Mouse (Mus musculus) adrenal gland, postnatal 10 days (tissue): ENCODE results near the gene Rora. TPM values are rescaled to one million over a fixed set of nuclear protein-coding genes. Genes with fewer than 3 reads are reported as not detected.

ENCODE experiments used
- DNase-seq: peaks from one replicate; pipeline ENCODE4 v3.0.0; 2021; ENCODE audit warnings: mixed read lengths
- total RNA-seq, 2 experiments: library from RNA; stranded (reverse); gene quantifications; 2 replicates each; pipeline ENCODE4 v1.2.3; 2021

The Rora gene
- total RNA-seq, 2 experiments from 2014 or later: 44.1 to 60.6 TPM

DNA sequence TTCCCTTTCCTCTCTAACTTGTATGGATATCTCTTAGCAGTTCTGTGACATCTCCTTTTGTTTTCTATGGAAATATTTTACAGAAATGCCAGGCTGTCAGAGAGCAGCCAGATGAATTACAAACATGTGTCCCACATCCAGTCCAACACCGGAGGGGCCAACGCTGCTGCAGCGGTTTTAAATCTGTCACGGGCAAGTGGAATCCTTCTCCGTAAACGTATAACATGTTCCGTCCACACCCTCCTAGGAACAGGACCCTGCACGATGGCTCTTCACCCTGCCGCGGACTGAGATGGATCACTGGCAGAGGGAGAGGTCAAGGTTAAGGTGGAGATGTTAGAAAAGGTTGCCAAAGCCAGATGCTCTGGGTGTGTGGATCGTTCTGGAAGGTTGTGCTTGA lies 237.8 kb downstream of the Rora start:
- no peak for DNase-seq

DNA sequence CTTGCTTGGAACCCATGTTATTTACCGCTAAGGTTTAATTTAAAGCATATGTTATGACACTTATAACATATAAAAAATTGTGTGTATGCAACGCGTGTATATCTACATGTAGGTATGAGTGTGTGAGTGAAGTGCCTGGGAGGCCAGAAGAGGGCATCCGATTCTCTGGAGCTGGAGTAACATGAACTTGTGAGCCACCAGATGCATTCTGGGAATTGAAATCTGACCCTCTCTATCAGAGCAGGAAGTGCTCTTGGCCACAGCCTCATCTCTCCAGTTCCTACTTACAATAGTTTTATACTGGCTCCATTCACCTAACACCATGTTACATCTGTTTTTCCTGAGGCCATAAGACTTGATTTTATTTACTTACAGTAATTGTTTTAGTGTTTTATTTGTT lies 238.8 kb downstream of the Rora start:
- no peak for DNase-seq

DNA sequence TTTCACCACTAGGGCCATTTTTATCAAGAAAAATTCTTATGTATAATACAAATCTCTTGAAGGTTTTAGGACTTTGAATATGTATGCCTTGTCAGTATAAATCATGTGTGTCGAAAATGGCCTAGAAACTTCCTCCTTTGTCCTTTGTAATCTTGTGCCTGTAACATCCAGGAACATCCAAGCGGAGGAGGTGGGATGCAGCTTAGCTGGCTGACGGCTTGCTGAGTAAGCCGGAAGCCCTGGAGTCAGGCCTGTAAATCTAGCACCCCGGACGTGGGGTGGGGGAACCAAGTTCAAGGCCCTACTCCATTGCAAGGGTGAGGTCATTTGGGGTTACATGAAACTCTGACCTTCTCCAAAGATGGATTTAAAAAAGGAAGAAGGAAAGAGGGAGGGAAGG lies 239.3 kb downstream of the Rora start:
- DNase-seq: no peak

DNA sequence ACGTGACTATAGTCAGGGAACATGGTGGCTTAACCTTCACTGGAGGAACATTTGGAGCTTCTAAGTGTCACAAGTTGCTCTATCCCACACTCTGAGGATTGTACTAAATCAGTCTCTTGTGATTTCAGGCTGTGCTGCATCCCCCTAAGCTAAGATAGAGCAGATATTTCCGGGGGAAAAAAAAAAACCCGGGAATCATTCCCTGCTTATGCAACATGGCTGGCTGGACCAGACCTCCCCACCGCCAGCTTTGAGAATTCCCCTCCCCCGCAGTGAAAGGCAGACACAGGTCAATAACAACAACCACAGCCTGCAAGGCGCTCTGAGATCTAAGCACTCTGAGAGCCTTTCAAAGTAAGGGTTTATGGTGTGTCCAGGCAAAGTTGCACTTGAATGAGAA lies 244.7 kb downstream of the Rora start:
- no peak for DNase-seq

DNA sequence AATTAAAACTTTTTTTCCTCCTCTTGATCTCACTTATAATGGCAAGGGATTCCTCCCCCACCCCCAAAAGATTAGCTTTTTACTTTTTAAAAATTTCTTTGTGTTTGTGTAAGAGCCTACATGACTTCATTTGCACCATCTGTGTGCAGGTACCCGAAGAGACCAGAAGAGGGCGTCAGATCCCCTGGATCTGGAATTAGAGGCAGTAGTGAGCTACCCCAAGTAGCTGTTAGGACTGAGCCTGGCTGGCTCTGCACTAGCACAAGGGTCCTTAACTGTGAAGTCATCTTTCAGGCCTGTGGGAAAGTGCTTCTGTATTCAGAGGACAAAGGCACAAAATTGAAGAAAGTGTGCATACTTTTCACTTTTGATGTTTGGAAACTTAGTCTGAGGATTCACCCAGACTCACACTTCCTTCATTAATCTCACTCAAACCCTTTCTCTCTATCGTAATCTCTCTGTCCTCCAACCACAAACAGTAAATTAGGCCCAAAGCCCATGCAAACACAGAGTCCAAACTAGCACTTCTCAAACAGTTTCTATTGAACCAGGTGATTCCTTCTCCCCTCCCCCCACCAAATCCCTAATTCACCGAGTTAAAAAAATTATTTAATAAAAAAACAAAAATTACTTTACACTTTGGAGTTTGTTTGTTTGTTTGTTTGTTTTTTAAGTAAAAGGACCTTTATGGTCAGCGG lies 246.1 kb downstream of the Rora start:
- DNase-seq: no peak

DNA sequence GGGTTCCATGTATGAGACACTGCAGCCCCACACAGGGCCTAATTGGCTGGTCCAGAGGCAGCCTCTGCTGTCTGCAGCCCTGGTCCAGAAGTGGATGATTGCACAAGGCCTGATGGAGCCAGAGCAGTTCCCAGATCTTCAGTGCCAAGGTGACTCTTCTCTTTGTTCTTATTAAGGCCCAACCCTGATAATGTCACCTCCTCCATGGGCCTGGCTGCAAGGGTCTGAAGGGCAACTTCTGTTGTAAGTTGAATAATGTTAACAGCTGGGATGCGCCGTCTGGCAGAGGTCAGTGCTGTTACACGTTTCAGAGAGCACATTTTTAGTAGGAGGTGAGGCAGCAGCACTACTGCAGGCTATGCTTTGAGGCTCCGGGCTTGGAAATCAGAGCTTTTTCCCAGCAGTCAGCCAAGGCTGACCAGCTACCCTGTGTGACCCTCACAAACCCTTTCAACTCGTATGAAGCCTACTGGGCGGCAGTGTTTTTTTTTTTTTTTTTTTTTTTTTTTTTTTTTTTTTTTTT lies 252.8 kb downstream of the Rora start:
- no peak for DNase-seq

DNA sequence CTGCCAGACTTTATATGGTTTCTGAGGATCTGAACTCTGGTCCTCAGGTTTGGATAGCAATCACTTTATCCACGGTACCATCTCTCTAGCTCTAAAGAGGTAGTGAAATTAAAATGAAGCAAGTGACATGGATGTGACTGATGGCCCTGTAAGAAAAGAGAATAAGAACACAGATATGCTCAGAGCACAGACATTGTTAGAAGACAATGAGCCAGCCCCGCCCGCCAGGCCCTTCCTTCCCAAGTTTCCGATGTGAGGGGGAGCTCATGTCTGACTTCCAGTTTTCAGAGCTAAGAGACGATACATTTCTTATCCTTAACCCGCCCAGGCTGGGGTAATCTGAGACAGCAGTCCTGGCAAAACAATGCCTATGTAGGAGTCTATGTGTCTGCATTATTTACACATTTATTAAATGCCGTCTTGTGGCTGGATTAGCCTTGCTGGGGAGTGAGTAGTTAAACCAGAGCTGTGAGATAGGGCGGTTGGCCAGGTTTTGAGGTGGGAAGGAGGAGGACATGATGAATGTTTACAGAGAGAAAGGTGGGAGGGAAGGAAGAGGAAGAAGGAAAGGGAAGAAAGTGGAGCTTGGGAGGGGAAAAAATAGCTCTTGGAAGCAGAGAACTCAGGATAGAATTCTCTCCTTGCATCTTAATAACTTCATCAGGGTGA lies 259.0 kb downstream of the Rora start:
- peak; percentile 25 for DNase-seq

DNA sequence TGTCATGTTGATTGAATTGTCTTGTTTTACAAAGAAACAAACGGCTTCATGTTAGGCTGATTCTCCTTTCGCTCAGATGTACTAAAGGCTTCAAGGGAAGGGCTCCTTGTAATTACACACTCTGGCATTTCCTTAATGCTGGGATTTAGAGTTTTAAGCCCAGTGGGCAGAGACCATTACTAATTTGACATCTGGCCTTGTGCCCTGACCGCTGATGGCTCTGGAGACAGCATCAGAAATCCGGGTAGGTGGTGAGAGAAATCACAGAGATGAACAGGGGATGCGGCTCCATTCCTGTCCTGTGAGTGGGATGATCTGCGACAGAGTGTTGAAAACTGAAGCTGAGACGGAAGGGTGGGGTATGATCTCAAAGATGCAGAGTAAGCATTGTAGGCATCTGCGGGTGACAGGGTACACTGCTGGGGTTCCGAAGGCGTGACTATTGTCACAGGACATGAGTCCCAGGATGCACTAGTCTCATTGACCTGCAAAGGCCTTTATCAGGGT lies 259.7 kb downstream of the Rora start:
- DNase-seq: no peak

DNA sequence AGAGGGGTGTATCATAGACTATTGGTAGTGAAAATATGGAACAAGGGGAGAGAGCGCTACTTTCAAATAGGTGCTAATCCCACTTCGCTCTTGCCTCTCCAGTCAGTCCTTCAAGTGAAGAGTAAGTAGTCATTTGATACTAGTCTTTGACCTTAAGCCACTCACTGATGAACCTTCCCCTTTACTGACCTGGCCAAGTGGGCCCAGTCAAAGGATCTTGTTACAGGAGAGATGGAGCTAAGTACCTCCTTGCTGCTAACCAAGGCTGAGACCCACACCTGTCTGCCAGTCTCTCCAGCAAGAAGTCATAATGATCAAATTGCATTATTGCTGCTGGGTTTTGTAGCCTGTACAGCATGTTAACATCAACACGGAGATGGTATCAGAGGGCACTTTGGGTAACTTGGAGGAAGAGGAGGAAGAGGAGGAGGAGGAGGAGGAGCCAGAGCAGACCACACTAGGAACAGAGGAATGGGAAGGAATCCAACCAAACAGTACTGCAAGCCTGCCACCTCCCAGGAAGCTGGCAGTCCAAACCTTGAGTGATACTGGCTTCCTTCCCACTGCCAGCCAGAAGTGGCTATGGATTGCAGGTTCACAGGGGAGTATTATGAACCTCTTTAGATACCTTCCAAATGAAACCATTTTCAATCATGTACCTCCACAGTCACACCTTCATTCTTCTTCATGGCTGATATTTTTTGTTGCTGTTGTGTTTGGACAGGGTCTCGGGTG lies 261.1 kb downstream of the Rora start:
- peak; percentile 18 for DNase-seq

DNA sequence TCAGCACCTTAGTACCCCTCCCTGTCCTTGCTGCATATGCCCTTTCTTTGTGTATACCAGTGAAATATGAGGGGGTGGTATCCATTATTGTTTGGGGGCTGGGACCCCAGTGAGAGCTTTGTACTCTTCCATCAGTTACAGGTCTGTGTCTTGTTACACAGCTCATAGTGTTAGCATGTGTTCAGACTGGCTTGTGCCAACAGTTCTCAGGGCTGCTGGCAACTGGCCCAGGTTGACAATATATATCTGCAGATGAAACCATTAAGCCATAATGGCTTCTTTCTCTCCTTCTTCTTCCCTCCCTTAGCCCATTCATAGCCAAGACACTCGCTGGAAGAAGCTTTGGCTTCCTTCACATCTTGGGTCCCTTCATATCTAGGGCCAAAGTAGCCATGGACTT lies 263.2 kb downstream of the Rora start:
- no peak for DNase-seq

DNA sequence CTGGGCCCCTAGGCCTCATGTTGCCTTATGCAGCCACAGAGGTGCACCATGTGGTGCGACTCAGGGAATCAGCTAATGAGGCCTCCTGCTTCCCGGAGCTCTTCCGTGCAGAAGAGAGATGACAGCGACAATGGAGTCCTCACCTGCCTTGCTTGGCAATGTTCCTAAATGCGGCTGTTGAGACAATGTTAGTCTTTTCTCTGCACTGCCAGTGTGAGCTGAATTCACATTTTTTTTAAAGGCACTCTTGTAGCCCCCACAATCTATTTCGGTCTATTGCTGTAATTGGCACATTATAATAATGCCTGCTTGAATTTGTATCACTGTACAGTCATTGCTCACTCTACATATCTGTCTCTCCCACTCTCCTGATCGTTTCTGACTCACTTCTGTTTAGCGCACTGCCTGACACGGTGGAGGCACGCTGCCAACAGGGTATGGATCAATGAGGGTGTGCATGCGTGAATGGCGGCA lies 269.6 kb downstream of the Rora start:
- DNase-seq: no peak

DNA sequence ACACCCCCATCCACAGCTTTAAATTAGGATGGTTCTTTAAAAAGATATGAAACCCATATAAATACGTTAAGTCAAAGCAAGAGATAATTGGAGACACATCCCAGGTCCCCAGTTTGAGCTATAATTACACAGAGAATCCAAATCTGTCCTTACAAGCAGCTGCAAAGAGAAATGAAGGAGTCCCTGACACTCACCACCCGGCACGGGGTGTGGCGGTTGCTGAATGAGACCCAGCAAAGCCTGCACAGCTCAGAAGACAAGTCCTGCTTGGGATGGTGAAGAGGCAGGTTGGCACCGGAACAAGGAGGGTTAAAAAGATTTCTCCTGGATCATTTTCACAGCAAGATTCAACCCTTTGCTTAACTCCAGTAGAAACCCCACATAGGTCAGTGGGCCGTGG lies 272.8 kb downstream of the Rora start:
- no peak for DNase-seq

DNA sequence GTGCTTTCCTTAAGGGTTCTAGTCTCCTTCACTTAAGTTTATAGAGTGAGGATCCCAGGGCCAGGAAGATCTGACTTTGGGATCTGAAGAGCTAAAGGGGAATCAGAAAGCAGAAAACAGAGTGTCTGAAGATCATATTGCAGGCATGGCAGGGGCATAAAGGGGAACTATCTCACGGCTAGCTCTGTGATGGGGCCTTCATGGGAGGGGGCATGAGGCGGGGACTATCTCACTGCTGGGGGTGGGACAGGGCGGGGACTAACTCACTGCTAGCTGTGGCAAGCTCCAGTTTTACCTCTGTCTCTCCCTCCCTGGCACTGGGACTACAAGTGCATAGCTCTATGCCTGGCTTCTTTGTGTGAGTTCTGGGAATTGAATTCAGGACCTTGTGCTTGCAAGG lies 279.6 kb downstream of the Rora start:
- no peak for DNase-seq

DNA sequence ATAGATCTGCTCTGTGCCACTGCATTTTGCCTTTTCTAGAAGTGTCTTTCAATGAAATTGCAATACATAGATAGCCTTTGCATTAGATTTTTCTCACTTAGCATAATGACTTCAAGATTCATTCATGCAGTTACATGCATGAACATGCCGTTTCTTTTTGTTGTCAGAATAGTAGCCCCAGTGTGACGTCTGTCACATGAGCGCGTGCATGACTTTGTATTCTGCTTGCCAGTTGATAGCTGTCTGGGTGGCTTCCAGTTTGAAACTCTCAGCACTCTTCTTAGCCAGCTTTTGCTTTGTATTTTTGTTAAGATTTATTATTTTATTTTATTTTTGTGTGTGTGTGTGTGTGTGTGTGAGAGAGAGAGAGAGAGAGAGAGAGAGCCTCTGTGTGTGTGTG lies 280.7 kb downstream of the Rora start:
- no peak for DNase-seq

DNA sequence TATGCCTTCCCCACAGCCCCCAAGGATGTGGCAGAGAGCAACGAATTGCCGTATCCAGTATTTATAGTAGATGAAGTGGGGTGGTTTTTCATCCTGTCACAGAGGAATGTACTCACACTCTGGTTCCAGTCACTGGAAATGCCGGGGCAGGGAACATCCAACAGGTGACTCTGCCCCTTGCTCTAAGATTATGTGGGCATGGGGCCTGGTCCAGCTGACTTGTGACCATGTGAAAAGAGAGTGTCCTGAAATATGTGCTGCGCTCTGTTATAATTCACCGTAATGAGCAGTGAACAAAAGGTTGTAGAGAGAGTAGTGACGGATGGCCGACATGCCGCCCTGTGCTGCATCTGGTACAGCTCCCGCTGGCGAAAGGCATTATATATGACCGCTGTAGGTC lies 282.0 kb downstream of the Rora start:
- DNase-seq: no peak

DNA sequence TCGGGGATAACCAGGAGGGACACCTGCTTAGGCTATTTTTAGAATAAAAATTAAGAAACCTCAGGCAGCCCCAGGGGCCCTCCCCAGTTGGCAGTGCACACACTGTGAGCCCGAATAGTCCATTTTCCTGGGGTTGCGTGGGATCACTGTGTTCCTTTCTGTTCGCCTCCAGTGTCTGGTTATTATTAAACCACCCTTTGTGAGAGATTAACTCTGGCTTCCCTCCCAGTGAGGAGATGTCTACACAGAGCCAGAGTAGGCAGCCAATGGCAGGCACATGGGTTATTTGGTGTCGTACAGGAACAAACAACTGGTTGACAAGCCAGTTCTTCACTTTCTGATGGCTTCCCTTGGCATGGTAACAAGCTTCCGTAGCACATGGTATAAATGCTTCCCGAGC lies 287.5 kb downstream of the Rora start:
- peak; percentile 28 for DNase-seq

DNA sequence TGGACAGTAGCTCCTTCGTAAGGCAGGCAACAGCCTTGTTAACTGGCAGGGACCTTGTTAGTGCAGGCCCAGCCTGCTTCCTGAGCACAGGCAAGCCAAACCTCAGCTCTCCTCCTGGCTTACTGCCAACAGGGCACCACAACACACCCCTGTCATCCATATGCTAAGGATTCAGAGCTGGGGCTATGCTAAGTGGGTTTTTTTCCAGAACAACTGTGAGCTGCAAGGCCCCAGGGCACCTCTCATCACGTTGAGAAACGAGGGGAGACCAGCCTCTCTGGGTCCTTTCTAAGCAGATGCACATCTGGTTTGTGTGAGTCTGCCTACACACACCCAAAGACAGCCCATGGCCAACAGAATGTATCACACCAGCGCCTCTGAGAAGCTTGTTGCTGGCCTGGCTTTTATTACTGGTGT lies 289.0 kb downstream of the Rora start:
- no peak for DNase-seq

DNA sequence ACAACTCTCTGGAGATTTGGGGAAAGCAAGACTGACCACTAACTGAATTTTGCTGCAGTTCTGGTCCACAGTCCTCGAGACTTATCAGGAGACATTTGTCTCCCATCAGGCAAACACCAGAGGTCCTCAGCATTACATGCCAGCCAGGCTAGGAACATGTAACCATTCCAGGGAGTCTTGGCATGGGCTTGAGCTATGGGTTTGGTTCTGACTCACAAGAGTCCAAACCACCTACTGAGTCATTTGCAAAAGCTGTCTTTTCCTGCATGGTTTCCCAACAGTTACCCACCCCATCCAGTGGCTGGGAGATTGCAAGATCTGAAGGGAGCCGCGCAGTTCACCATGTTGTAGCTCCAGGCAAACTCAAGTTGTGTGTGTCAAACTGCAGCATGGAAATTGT lies 290.4 kb downstream of the Rora start:
- DNase-seq: peak; percentile 10

DNA sequence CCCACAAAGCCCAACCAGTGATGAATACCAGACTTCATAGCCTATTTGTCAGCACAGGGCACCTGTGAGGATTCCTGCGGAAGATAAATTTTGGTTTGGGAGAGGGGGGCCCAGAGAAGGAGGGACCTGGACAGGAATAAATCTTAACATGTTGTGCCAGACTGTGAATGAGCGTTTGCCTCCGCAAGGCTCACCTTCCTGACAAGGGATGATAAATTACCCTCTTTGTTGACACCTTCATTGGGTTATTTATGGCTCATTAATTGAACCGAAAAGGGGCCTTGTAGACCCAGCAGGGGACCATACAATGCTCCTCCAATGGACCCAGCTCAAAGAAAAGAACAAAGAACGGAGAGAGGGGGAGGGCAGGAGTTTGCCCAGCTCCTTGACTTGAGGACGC lies 294.1 kb downstream of the Rora start:
- DNase-seq: no peak

DNA sequence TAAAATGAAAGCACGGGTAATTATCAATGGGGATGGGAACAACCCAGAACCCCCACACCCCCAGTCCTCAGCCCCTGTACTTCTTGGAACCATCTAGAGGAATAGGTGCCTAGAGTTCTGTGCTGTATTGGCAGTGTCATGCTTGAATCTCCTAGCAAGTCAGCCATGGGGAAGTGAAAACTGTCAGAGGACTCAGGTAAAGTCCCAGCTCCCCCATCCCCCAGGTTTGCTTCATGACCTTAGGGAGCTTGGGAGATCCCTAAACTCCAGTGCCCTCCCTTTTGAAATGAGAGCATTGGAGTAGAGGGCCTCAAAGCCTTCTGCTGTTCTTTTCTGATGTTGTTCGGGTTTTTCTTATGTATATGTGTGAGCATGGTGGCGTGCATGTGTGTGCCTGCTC lies 294.6 kb downstream of the Rora start:
- no peak for DNase-seq

DNA sequence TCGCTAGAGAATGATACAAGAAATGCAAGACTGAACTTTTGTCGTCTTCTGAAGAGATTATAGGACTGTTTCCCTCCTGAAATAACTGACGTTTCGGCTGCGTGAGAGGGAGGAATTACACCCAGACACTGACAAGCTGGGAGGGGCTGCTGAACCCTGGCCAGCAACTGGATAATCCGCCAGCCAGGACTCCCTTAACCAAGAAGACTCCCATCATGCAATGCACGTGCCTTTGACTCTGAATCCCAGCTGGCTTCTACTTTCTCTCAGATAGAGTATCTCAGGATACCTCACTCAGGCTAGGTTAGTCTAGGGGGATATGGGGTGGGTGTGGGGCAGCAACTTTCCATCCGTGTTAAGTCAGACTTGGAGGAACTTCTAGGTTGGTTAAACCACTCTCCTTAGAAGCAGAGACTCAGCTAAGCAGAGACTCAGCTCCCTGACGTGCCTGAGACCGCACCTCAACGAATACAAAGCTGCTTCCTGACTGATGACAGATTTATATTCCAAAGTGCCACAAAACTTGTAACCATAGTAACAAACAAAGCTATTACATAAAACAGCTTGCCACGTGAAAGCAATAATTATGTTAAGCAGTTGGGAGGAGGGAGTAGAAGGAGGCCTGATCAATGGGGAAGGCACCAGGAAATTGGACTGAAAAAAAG lies 302.8 kb downstream of the Rora start:
- DNase-seq: no peak

DNA sequence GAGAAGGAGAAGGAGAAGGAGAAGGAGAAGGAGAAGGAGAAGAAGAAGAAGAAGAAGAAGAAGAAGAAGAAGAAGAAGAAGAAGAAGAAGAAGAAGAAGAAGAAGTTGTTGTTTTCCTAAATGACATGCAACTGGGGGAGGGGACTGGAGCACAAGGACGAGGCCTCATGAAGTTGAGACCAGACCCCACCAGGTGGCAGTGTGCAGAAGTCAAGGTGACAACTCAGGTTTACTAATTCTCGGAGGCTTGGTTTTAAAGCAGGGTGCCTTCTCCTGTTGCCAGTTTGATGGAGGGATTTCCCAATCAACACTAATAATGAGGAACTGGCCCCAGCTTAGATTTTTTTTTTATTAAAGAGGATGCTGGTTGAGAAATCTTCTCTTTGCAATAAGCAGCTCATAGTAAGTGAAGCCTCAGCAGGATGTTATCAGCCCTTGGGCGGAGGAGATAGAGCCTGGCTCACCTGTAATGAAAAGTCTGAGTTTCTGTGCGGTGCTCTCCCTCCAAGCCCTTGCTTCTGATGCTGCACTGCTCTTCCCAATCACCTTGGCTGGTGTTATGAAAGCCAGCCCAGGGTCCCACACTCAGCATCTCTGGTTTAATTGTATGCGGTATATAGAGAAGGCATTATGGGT lies 303.5 kb downstream of the Rora start:
- peak; percentile 68 for DNase-seq
